Mouse (Mus musculus) bone marrow, adult 2 months (tissue): ENCODE data around the gene Pcbp3. TPM values are rescaled to one million over a fixed set of nuclear protein-coding genes. Genes with fewer than 3 reads are reported as not detected.
"Not testable (repeated sequence)": the region's sequence is repeated elsewhere in the genome, so short reads cannot be mapped to it uniquely, and the experiment has no call there.

Experiments
- H3K27ac ChIP-seq: fragments of 200-500 bp; 2 replicates; pipeline ENCODE4 v1.5.1; 2012; ENCODE audit warnings: low read depth, mild to moderate bottlenecking, control low read depth, inconsistent platforms, low read length; ENCODE audit not compliant: control insufficient read depth, poor library complexity, insufficient read depth
- H3K4me1 ChIP-seq: fragments of 200-500 bp; 2 replicates; pipeline ENCODE4 v1.6.1; 2011; ENCODE audit warnings: low read length; ENCODE audit not compliant: control insufficient read depth, insufficient read depth
- H3K4me3 ChIP-seq: fragments of 200-500 bp; replicated peaks from 2 replicates; pipeline ENCODE3; 2011; ENCODE audit warnings: mild to moderate bottlenecking, low read depth, low read length, control low read depth; ENCODE audit not compliant: control insufficient read depth
- CTCF ChIP-seq: fragments of 200-500 bp; IDR thresholded peaks from 2 replicates; pipeline ENCODE4 v1.5.1; 2011; ENCODE audit warnings: low read length, control low read depth; ENCODE audit not compliant: control insufficient read depth, insufficient read depth
- POLR2A ChIP-seq: fragments of 200-500 bp; IDR thresholded peaks from 2 replicates; pipeline ENCODE4 v1.6.1; 2011; ENCODE audit warnings: low read depth, mild to moderate bottlenecking, control low read depth, low read length, borderline replicate concordance; ENCODE audit not compliant: control insufficient read depth
- WGBS: fragments of 180-500 bp; shearing (Covaris S2); methylation state at CpG from one replicate; pipeline ENCODE4 v1.1.7; 2018; 5-methylcytosine and 5-hydroxymethylcytosine counted together
- polyA plus RNA-seq: library from polyadenylated mRNA; stranded (reverse); fragments of >200 nt; gene quantifications from 2 replicates; pipeline ENCODE4 v1.2.4, GENCODE M21; 2011; ENCODE audit warnings: low replicate concordance; ENCODE audit not compliant: missing spikeins, insufficient read depth, insufficient read length

Pcbp3 gene
- polyA plus RNA-seq, 1 experiment: 4.3 TPM

DNA sequence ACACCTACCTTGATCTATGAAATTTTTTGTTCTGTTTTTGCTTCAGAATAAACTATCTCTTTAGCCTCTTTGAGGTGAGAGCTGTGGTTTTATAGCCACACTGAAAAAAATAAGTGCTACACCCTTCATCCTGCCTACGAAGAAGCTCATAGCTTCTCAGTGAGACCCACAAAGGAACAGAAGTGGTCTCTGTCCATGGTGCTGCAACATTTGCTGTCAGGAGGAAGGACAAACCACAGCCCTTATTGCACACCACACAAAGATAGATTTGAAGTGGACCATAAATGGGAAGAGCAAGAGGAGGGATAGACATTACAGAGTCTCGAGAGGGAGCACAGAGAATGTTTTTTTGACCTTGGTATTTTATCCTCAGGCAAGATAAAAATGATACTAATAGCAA is 16.4 kb upstream of the Pcbp3 start:
- no peak overlapping the region for H3K27ac ChIP-seq
- no peaks in the 10 kb centered on the region for H3K4me1 ChIP-seq
- TF ChIP-seq POLR2A: no peak
- H3K4me3 ChIP-seq: no peak overlapping the region
- WGBS: 25% methylated on average over 2 of the region's 2 CpGs

DNA sequence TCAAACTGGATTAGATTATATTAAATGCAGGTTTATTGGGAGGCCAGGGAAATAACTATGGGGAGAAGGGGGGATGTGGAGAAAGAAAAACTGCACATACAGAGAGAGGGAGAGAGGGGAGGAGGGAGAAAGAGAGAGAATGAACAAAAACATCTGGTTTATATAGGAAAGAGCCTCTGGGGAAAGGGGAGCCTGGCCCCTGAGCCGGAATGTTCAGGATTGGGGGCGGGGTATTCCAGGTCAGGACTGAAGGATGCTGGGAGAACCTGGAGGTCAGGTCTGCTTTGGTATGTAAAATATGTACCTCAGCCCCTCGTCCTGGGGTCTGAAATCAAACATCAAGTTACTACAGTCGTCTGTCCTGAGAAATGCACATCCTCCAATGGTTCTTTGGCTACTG is 15.0 kb upstream of the Pcbp3 start:
- 68% methylated on average over 4 of the region's 4 CpGs for WGBS
- Histone ChIP-seq H3K4me3 (no peak overlapping the region), H3K27ac (no peak overlapping the region), H3K4me1 (no peaks in the 10 kb centered on the region)
- no peak for TF ChIP-seq CTCF
- no peak for TF ChIP-seq POLR2A

GRCm38 (mm10) chr10:76973797-76974436 is 12.2 kb upstream of the Pcbp3 start:
- Histone ChIP-seq H3K27ac (no peak overlapping the region), H3K4me3 (no peak overlapping the region), H3K4me1 (no peaks in the 10 kb centered on the region)
- no peak for TF ChIP-seq POLR2A
- 52% methylated on average over 15 of the region's 15 CpGs for WGBS

DNA sequence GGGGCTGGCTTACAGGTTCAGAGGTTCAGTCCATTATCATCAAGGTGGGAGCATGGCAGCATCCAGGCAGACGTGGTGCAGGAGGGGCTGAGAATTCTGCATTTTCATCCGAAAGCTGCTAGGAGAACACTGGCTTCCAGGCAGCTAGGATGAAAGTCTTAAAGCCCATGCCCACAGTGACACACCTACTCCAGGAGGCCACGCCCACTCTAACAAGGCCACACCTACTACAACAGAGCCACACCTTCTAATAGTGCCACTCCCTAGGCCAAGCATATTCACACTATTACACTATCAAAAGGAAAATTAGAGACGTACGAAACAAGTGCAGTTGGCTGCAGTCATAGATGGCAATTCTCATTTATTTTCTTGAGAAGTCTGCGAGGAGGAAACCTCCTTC is 10.6 kb upstream of the Pcbp3 start:
- WGBS: 52% methylated on average over 6 of the region's 6 CpGs
- H3K4me1 ChIP-seq, H3K4me3 ChIP-seq, H3K27ac ChIP-seq: not testable (repeated sequence)

DNA sequence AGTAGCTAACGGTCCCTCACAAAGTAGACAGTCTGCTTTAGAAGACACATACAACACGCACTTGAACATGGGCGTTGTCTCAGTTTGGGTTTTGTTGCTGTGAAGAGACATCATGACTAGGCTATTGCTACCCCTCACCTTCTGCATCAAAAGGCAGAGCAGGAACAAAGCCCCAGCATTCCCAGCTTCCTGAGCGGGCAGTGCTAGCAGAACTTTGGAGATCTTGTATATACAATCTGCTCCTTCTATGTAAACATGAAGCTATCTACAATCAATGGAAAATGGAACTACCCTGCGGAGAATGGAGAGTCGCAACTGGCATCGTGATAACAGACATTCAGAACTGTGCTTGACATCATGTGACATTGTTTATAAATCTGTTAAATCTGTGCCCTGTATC is 9.3 kb upstream of the Pcbp3 start:
- Histone ChIP-seq H3K27ac (no peak overlapping the region), H3K4me3 (no peak overlapping the region), H3K4me1 (no peaks in the 10 kb centered on the region)
- WGBS: 87% methylated on average over 7 of the region's 7 CpGs
- no peak for TF ChIP-seq CTCF
- no peak for TF ChIP-seq POLR2A

- whole genome bisulfite sequencing: 23% methylated on average over 6 of the region's 6 CpGs
- Histone ChIP-seq H3K4me1 (no peaks in the 10 kb centered on the region; the same call in 1 of the 2 replicates), H3K4me3 (no peak overlapping the region), H3K27ac (no peak overlapping the region)
- TF ChIP-seq CTCF: no peak
- no peak for TF ChIP-seq POLR2A
Measured at GRCm38 (mm10) chr10:76964436-76964835, 2.7 kb upstream of the Pcbp3 start.

DNA sequence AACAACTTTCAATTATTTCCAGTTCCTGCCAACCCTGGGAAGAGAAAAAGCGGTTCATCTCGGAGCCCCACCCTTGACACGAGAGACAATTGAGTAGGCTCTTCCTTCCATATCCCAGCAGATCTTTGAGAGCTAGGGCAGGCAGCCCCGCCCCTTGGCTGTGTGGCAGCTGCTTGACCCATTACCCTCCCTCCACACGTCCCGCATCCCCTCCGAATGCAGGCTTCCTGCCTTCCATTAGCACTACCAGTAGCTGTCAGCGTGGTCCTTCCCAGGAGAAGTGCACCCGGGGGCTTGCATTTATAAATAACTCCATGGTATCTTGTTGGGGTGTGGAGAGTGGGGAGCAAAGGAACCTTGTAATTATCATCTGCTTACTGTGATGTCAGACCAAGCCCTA is 2.3 kb upstream of the Pcbp3 start:
- TF ChIP-seq POLR2A: no peak
- TF ChIP-seq CTCF: no peak
- Histone ChIP-seq H3K4me3 (no peak overlapping the region), H3K4me1 (no peaks in the 10 kb centered on the region; the same call in 1 of the 2 replicates), H3K27ac (no peak overlapping the region)
- 55% methylated on average over 9 of the region's 9 CpGs for WGBS

- Histone ChIP-seq H3K27ac (no peak overlapping the region), H3K4me1 (no peaks in the 10 kb centered on the region; the same call in 1 of the 2 replicates), H3K4me3 (peak overlapping the region; percentile 63)
- 26% methylated on average over 11 of the region's 11 CpGs for WGBS
- TF ChIP-seq CTCF (no peak), POLR2A (no peak)
Measured at GRCm38 (mm10) chr10:76961156-76961555, 531 bp downstream of the Pcbp3 start.

DNA sequence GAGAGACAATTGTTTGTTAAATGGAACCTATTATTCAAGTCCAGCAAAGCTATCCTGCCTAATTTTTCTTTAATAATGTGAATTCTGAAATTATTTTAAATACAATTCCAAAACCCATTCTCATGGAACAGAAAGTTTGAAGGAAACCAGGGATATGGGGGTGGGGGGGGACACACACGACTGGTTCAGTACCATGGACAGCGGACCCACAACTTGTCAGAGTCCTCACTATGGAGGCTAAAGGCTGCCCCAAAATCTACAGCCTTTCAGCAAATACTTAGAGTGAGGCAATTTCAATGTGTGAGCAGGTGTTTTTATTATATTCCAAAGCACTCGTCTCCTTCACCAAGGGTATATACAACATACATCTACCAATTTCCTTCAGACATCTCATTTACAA is 3.5 kb downstream of the Pcbp3 start:
- TF ChIP-seq POLR2A: no peak
- TF ChIP-seq CTCF: no peak
- WGBS: 64% methylated on average over 3 of the region's 3 CpGs

GRCm38 (mm10) chr10:76956200-76956599 is 5.5 kb downstream of the Pcbp3 start:
- H3K27ac ChIP-seq: no peak overlapping the region
- TF ChIP-seq CTCF (no peak), POLR2A (no peak)
- WGBS: 64% methylated on average over 6 of the region's 6 CpGs
- no peak overlapping the region for H3K4me3 ChIP-seq
- H3K4me1 ChIP-seq: no peaks in the 10 kb centered on the region

More for the DNA sequence above, 3.5 kb downstream of the Pcbp3 start:
- Histone ChIP-seq H3K27ac (no peak overlapping the region), H3K4me1 (no peaks in the 10 kb centered on the region; the same call in 1 of the 2 replicates), H3K4me3 (no peak overlapping the region)
